Comparison of ENCODE assay signal across 9 mouse cellular contexts in the genomic region with DNA sequence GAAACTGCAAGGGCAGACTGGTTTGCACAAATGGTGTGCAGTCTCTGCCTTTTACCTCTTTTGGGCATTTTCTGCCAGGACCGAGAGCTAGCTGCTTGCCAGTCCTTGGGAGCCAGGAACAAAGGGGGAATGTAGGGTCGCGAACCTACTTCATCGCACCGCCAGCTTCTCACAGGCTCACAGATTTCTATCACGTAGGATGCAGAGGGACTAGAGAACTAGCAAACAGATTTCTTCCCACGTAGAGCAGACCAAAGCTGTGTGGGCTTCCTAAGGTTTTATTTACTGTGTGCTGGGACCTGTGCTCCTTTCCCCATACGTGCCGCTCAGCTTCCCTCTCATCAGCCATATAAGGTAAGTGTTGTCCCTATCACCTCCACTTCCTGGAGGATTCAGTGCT. TPM values are rescaled to one million over a fixed set of nuclear protein-coding genes. Genes with fewer than 3 reads are reported as not detected.
DNase-seq lines count a peak whose midpoint lies in the region; ATAC-seq and TF ChIP-seq lines count a peak whose summit lies in the region.
"Had no signal": no experiment of that assay in that cellular context is flagged by ENCODE, and none has a peak within 500 bp of the region (broad histone marks: within the 10 kb centered on the region; RNA-seq: fewer than 3 reads in every experiment).

No protein-coding gene starts in this region.

- H3K4me2 ChIP-seq in liver, postnatal 0 days (ENCODE audit: low read depth, low read length): peak overlapping the region; percentile 72

- TF ChIP-seq CTCF in gastrocnemius, adult 2 months (IDR thresholded peaks at IDR 0.05): no peak
- no peak for TF ChIP-seq CTCF in liver, postnatal 0 days (IDR thresholded peaks at IDR 0.05; ENCODE audit: low read depth)

- DNase-seq in gastrocnemius, adult 2 months: no peak
- DNase-seq in gastrocnemius, postnatal 14 days: no peak
- DNase-seq in CD4-positive, CD25-positive, alpha-beta regulatory T cell, adult 2 months (ENCODE audit: low read depth, low spot score): peak; percentile 20
- DNase-seq in liver, postnatal 0 days: no peak
- no peak for DNase-seq in ovary, postnatal 36 days (ENCODE audit: low spot score)
- DNase-seq in urinary bladder, postnatal 14 days (ENCODE audit: low spot score): no peak
- no peak for DNase-seq in frontal cortex, postnatal 25 days (ENCODE audit: low spot score in 2 of 2)

- no peaks in the 10 kb centered on the region for H3K36me3 ChIP-seq in liver, postnatal 0 days (replicated peaks; ENCODE audit: insufficient read depth, low read length)

- H3K27me3 ChIP-seq in liver, postnatal 0 days (ENCODE audit: insufficient read depth, low read length): 0 out of 2 replicates have a peak, but pooled peaks cover 2% of the 10 kb centered on the region

- 13% methylated on average over 9 of the region's 9 CpGs for WGBS in liver, postnatal 0 days (ENCODE audit: insufficient replicate concordance)

- peaks cover 19% of the 10 kb centered on the region for H3K4me1 ChIP-seq in liver, postnatal 0 days (ENCODE audit: insufficient read depth)

- no peaks in the 10 kb centered on the region for H3K9me3 ChIP-seq in liver, postnatal 0 days (ENCODE audit: low read length)

- peak overlapping the region; percentile 87 for H3K27ac ChIP-seq in gastrocnemius, adult 2 months
- peak overlapping the region; percentile 78 for H3K27ac ChIP-seq in liver, postnatal 0 days (ENCODE audit: low read depth)

- ATAC-seq in granulocyte monocyte progenitor cell, adult 5-6 weeks (replicated peaks; ENCODE audit: poor library complexity, severe bottlenecking): peak; percentile 5; the same call in 1 of the 2 replicates
- ATAC-seq in liver, postnatal 0 days: no peak

- intact Hi-C loops in gastrocnemius, adult 2 months (cut with DNase I): no loop called here
- intact Hi-C loops in gastrocnemius, postnatal 14 days (cut with DNase I; ENCODE audit: low total_unique reads): no loop called here

- H3K9ac ChIP-seq in liver, postnatal 0 days (replicated peaks): peak overlapping the region; percentile 63

- TF ChIP-seq EP300 in liver, postnatal 0 days (IDR thresholded peaks at IDR 0.05; ENCODE audit: low read depth): no peak

- peak overlapping the region; percentile 70 for H3K4me3 ChIP-seq in gastrocnemius, adult 2 months
- peak overlapping the region; percentile 48 for H3K4me3 ChIP-seq in liver, postnatal 0 days (ENCODE audit: low read depth, low read length)
- H3K4me3 ChIP-seq: erythroblast, embryonic 14.5 days had no signal

RNA-seq across cellular contexts. Expression of a gene that starts 48.3 kb away (rescaled TPM):
- total RNA-seq in gastrocnemius, adult 2 months (2021): 10 to 100 TPM; 10.0 to 12.9 TPM
- 10 to 100 TPM; 20.2 to 25.9 TPM for total RNA-seq in gastrocnemius, postnatal 14 days (2021)
- 4.0 and 12.1 TPM in 2 replicates for total RNA-seq in granulocyte monocyte progenitor cell, adult 5-6 weeks (2014; fragmentation: Nextera tagmentation)
- 12.8 and 15.0 TPM in 2 replicates for total RNA-seq in granulocyte monocyte progenitor cell, adult 5-6 weeks (2017)
- 5.1 and 5.7 TPM in 2 replicates for polyA plus RNA-seq in liver, postnatal 0 days (2015; fragmentation: Nextera tagmentation; extraction: Ambion mirVana)

RNA-seq across cellular contexts. Expression of a gene that starts 48.5 kb away (rescaled TPM):
- total RNA-seq in gastrocnemius, adult 2 months (2021): 1 to 10 TPM; 2.6 to 2.8 TPM
- total RNA-seq in gastrocnemius, postnatal 14 days (2021): 1 to 10 TPM; 1.9 to 2.6 TPM
- 6.6 and 9.2 TPM in 2 replicates for total RNA-seq in granulocyte monocyte progenitor cell, adult 5-6 weeks (2014; fragmentation: Nextera tagmentation)
- total RNA-seq in granulocyte monocyte progenitor cell, adult 5-6 weeks (2017): 3.5 and 4.0 TPM in 2 replicates
- polyA plus RNA-seq in liver, postnatal 0 days (2015; fragmentation: Nextera tagmentation; extraction: Ambion mirVana): 1.7 and 1.8 TPM in 2 replicates
